Comparison of ENCODE assay signal across 8 mouse cellular contexts in the genomic region with DNA sequence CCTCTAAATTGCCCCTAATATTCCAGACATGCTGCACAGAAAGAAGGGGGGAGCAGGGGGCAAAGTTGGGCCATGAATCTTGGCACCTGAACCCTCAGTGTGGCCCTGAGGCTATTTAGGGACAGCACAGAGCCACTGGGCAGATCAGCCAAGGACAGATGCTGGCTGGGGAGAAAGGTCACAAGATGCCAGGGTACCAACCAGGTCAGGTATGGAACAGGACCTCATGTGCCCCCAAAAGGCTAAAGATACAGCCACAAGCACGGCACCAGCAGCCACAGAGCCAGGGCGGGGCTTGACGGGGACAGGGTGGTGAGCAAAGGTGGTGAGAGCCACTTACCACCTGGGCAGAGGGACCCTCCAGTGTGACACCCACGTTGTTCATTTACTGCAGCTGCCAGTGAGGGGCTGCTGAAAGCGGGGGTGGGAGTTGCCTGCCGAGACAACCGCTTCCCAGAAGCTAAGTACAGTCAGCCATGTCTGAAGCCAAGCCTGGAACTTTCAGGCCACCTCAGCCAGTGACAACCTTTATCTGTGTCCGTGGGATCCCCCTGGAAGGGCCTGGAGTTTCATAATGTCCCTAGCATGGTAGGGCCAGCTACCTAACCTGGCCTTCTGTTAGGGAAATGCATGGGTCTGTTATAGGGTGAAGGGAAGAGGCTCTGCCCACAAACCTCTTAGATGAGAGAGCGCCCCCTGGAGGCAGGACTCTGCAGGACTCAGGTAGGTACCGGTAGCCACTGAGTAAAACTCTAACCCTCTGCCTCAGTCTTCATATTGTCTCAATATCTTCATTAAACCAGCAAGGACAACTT. TPM values are rescaled to one million over a fixed set of nuclear protein-coding genes. Genes with fewer than 3 reads are reported as not detected.
DNase-seq lines count a peak whose midpoint lies in the region; ATAC-seq and TF ChIP-seq lines count a peak whose summit lies in the region.

No protein-coding gene starts in this region.

- H3K79me2 ChIP-seq in CH12.LX (replicated peaks; ENCODE audit: control insufficient read depth, extremely low read depth, insufficient read depth, poor library complexity, severe bottlenecking): no peaks in the 10 kb centered on the region

- H3K36me3 ChIP-seq in CH12.LX (replicated peaks in 1 of 2; ENCODE audit: control insufficient read depth in 1 of 2, insufficient read depth in 1 of 2, low read length in 1 of 2): no peaks in the 10 kb centered on the region
- H3K36me3 ChIP-seq in lung, embryonic 14.5 days (ENCODE audit: insufficient read depth): no peaks in the 10 kb centered on the region

- peak; percentile 41 for TF ChIP-seq RAD21 in CH12.LX (IDR thresholded peaks at IDR 0.05; ENCODE audit: low read depth, low read length)

- no peak for TF ChIP-seq POLR2A in CH12.LX (IDR thresholded peaks at IDR 0.05; ENCODE audit: low read depth, low read length)

- no peak for ATAC-seq in lung, embryonic 14.5 days (ENCODE audit: insufficient read depth)
- ATAC-seq in inflammation-experienced regulatory T-cells, adult 6 months: no peak

- peaks cover 85% of the 10 kb centered on the region for H3K27me3 ChIP-seq in CH12.LX (replicated peaks)
- peaks cover 3% of the 10 kb centered on the region; the same call in 1 of the 2 replicates for H3K27me3 ChIP-seq in lung, embryonic 14.5 days (ENCODE audit: insufficient read depth, low read length)

- H3K27ac ChIP-seq in CH12.LX (ENCODE audit: insufficient read depth, low read depth): no peak overlapping the region
- H3K27ac ChIP-seq in lung, embryonic 14.5 days (ENCODE audit: low read depth): no peak overlapping the region

- no peak overlapping the region for H3K9ac ChIP-seq in CH12.LX (ENCODE audit: insufficient read depth, low read depth)
- no peak overlapping the region for H3K9ac ChIP-seq in lung, embryonic 14.5 days

- no peaks in the 10 kb centered on the region for H3K9me3 ChIP-seq in CH12.LX (replicated peaks; ENCODE audit: low read length)
- no peaks in the 10 kb centered on the region for H3K9me3 ChIP-seq in lung, embryonic 14.5 days (ENCODE audit: low read depth, low read length)

- dilution Hi-C loops in CH12.LX (cut with MboI; ENCODE audit: extremely low pct_ligation_motif_present, extremely low pct_unique_long_range_greater_than_20kb, low sequenced_read_pairs): no loop called here

- 51% methylated on average over 10 of the region's 10 CpGs for WGBS in lung, embryonic 14.5 days

- peak; percentile 74 for DNase-seq in A20 (ENCODE audit: low read depth, low spot score)
- DNase-seq in CH12.LX (ENCODE audit: extremely low read depth): peak; percentile 62
- DNase-seq in c-Kit-positive CD71-negative TER-119-negative erythroid progenitor cells, embryonic 14.5 days (ENCODE audit: low read depth): peak; percentile 56
- DNase-seq in gastrocnemius, adult 18-20 months (ENCODE audit: low spot score): peak; percentile 81
- DNase-seq in kidney, postnatal 14 days: peak; percentile 61
- DNase-seq in lung, embryonic 14.5 days: peak; percentile 75
- DNase-seq in skeletal muscle tissue, adult 2 months (ENCODE audit: low read depth, low spot score): peak; percentile 95

- H3K4me1 ChIP-seq in CH12.LX (ENCODE audit: control insufficient read depth in 1 of 2, insufficient read depth in 2 of 2): peaks cover 4 to 12% of the 10 kb centered on the region in 2 experiments
- no peaks in the 10 kb centered on the region for H3K4me1 ChIP-seq in lung, embryonic 14.5 days (ENCODE audit: insufficient read depth)

- in situ Hi-C loops in CH12.LX (cut with MboI; ENCODE audit: low pct_ligation_motif_present, low pct_unique_long_range_greater_than_20kb, low sequenced_read_pairs): loop anchor here (10.0 kb wide), 1 partner anchor 54 kb away; no protein-coding TSS in a partner anchor

- no peak overlapping the region for H3K4me2 ChIP-seq in CH12.LX (ENCODE audit: insufficient read depth, low read depth, poor library complexity, severe bottlenecking)
- H3K4me2 ChIP-seq in lung, embryonic 14.5 days: no peak overlapping the region

- no peak for TF ChIP-seq EP300 in CH12.LX (IDR thresholded peaks at IDR 0.05; ENCODE audit: low read length)

- peak; percentile 78 to 89 for TF ChIP-seq CTCF in CH12.LX (conservative IDR thresholded peaks at IDR 0.05 in 1 of 2, IDR thresholded peaks at IDR 0.05 in 1 of 2; ENCODE audit: low read depth in 2 of 2, low read length in 2 of 2)
- peak; percentile 77 for TF ChIP-seq CTCF in lung, embryonic 14.5 days (IDR thresholded peaks at IDR 0.05; ENCODE audit: low read depth)

- no peak overlapping the region for H3K4me3 ChIP-seq in CH12.LX (replicated peaks in 1 of 3; ENCODE audit: low read depth in 2 of 3, low read length in 2 of 3, poor library complexity in 1 of 3)
- H3K4me3 ChIP-seq in lung, embryonic 14.5 days (ENCODE audit: low read depth, low read length): no peak overlapping the region

TF ChIP-seq in CH12.LX, 34 proteins besides CTCF, POLR2A, EP300 and RAD21:
- TF ChIP-seq SMC3 (IDR thresholded peaks at IDR 0.05; ENCODE audit: low read depth, low read length) (peak; percentile 69), KAT2A (IDR thresholded peaks at IDR 0.05; ENCODE audit: insufficient replicate concordance, low read length) (no peak)
TF ChIP-seq in CH12.LX: peak in this region for 1.

RNA-seq across cellular contexts. Expression of a gene that starts 50.7 kb away (rescaled TPM):
- 0.17 TPM in 1 of 2 replicates, not detected in the other for total RNA-seq in CH12.LX (2012; rRNA removed)
- total RNA-seq in CH12.LX (2014; rRNA removed): not detected in 2 replicates
- polyA plus RNA-seq in CH12.LX (2012; ENCODE audit: insufficient read length, low read depth): not detected in 2 replicates
- 1 to 10 TPM; 4.4 to 4.7 TPM for total RNA-seq in gastrocnemius, adult 18-20 months (2021)
- 3.6 and 4.0 TPM in 2 replicates for polyA plus RNA-seq in lung, embryonic 14.5 days (2014; fragmentation: Nextera tagmentation; extraction: Ambion mirVana)
- polyA plus RNA-seq in inflammation-experienced regulatory T-cells, adult 6 months (2017; shearing (Covaris generic)): under 1 TPM in 1 of 3 experiments, not detected in 2; 0.09 TPM
